Mouse (Mus musculus) cerebellum, adult 2 months (tissue): ENCODE measurements at regions not wholly inside any gene's neighbourhood (a gene's known extent, or its start where the extent isn't known, plus 50 kb on each side); places are given as distances from the start of the nearest gene placed in this dataset.
A peak's percentile ranks its signal among the peaks of the same experiment; 100 is the strongest.

Experiments
- DNase-seq, 2 experiments: peaks; one replicate each; pipeline ENCODE4 v3.0.0; 2021
- H3K27ac ChIP-seq: fragments of 200-500 bp; 2 replicates; pipeline ENCODE4 v1.5.1; 2012; ENCODE audit warnings: low read length, control low read depth, inconsistent platforms; ENCODE audit not compliant: insufficient read depth
- H3K27me3 ChIP-seq: fragments of 200-500 bp; 2 replicates; pipeline ENCODE4 v1.6.1; 2012; ENCODE audit warnings: inconsistent platforms, mild to moderate bottlenecking, low read length, moderate library complexity; ENCODE audit not compliant: control insufficient read depth, insufficient read depth
- H3K4me1 ChIP-seq: fragments of 200-500 bp; 2 replicates; pipeline ENCODE4 v1.6.1; 2011; ENCODE audit warnings: low read length; ENCODE audit not compliant: control insufficient read depth, insufficient read depth
- H3K4me3 ChIP-seq: fragments of 200-500 bp; replicated peaks from 2 replicates; pipeline ENCODE3; 2011; ENCODE audit warnings: mild to moderate bottlenecking, low read depth, low read length, control low read depth; ENCODE audit not compliant: insufficient read depth
- CTCF ChIP-seq: fragments of 200-500 bp; IDR thresholded peaks from 2 replicates; pipeline ENCODE4 v1.5.1; 2011; ENCODE audit warnings: low read depth, mild to moderate bottlenecking, control low read depth, low read length, moderate library complexity, borderline replicate concordance; ENCODE audit not compliant: insufficient read depth
- POLR2A ChIP-seq: fragments of 200-500 bp; IDR thresholded peaks from 2 replicates; pipeline ENCODE4 v1.6.1; 2011; ENCODE audit warnings: low read length, control low read depth, borderline replicate concordance; ENCODE audit not compliant: insufficient read depth
- WGBS: fragments of 180-500 bp; shearing (Covaris S2); methylation state at CpG from one replicate; pipeline ENCODE4 v1.1.7; 2018; 5-methylcytosine and 5-hydroxymethylcytosine counted together

- no peak for TF ChIP-seq POLR2A
- TF ChIP-seq CTCF = no peak
- Histone ChIP-seq H3K27me3 (no peaks in the 10 kb centered on the region), H3K4me1 (no peaks in the 10 kb centered on the region), H3K27ac (no peak overlapping the region), H3K4me3 (no peak overlapping the region)
- WGBS = 74% methylated on average over 11 of the region's 11 CpGs
- DNase-seq = no peak
Measured at GRCm38 (mm10) chr8:109399616-109400015, 94.2 kb upstream of the Pmfbp1 start.

- Histone ChIP-seq H3K4me3 (no peak overlapping the region), H3K27me3 (no peaks in the 10 kb centered on the region), H3K4me1 (no peaks in the 10 kb centered on the region), H3K27ac (no peak overlapping the region)
- 96% methylated on average over 5 of the region's 5 CpGs for WGBS
- no peak for TF ChIP-seq CTCF
- TF ChIP-seq POLR2A = no peak
- no peak for DNase-seq
Measured at GRCm38 (mm10) chr8:109400192-109400591, 93.6 kb upstream of the Pmfbp1 start.

- no peak overlapping the region for H3K4me3 ChIP-seq
- H3K27me3 ChIP-seq = no peaks in the 10 kb centered on the region
- no peaks in the 10 kb centered on the region for H3K4me1 ChIP-seq
- 57% methylated on average over 5 of the region's 5 CpGs for WGBS
- no peak for DNase-seq
- H3K27ac ChIP-seq = no peak overlapping the region
- TF ChIP-seq POLR2A (no peak), CTCF (no peak)
Measured at GRCm38 (mm10) chr8:109407913-109408312, 85.9 kb upstream of the Pmfbp1 start.

- DNase-seq = no peak
- TF ChIP-seq POLR2A (no peak), CTCF (no peak)
- WGBS = 75% methylated on average over 6 of the region's 6 CpGs
- Histone ChIP-seq H3K4me3 (no peak overlapping the region), H3K27me3 (no peaks in the 10 kb centered on the region), H3K27ac (no peak overlapping the region), H3K4me1 (no peaks in the 10 kb centered on the region)
Measured at GRCm38 (mm10) chr8:109410531-109410930, 83.3 kb upstream of the Pmfbp1 start.

GRCm38 (mm10) chr8:109413386-109413785 lies 80.4 kb upstream of the Pmfbp1 start:
- H3K27ac ChIP-seq = no peak overlapping the region
- no peak for DNase-seq
- H3K4me1 ChIP-seq = no peaks in the 10 kb centered on the region; the same call in 1 of the 2 replicates
- TF ChIP-seq CTCF (no peak), POLR2A (no peak)
- no peak overlapping the region for H3K4me3 ChIP-seq
- WGBS = 88% methylated on average over 5 of the region's 5 CpGs
- H3K27me3 ChIP-seq = no peaks in the 10 kb centered on the region

GRCm38 (mm10) chr8:109415315-109415714 lies 78.5 kb upstream of the Pmfbp1 start:
- no peak for DNase-seq
- Histone ChIP-seq H3K27me3 (no peaks in the 10 kb centered on the region), H3K4me3 (no peak overlapping the region), H3K27ac (no peak overlapping the region), H3K4me1 (no peaks in the 10 kb centered on the region; the same call in 1 of the 2 replicates)
- TF ChIP-seq CTCF = no peak
- TF ChIP-seq POLR2A = no peak
- WGBS = 83% methylated on average over 4 of the region's 4 CpGs

- DNase-seq = peak; percentile 14 to 44
- no peaks in the 10 kb centered on the region; the same call in 1 of the 2 replicates for H3K4me1 ChIP-seq
- TF ChIP-seq CTCF (no peak), POLR2A (no peak)
- no peak overlapping the region for H3K27ac ChIP-seq
- no peaks in the 10 kb centered on the region for H3K27me3 ChIP-seq
- 24% methylated on average over 11 of the region's 11 CpGs for WGBS
- H3K4me3 ChIP-seq = no peak overlapping the region
Measured at GRCm38 (mm10) chr8:109415906-109416305, 77.9 kb upstream of the Pmfbp1 start.

GRCm38 (mm10) chr8:109416327-109417100 lies 77.3 kb upstream of the Pmfbp1 start:
- Histone ChIP-seq H3K4me1 (no peaks in the 10 kb centered on the region; the same call in 1 of the 2 replicates), H3K27me3 (no peaks in the 10 kb centered on the region), H3K4me3 (no peak overlapping the region), H3K27ac (no peak overlapping the region)
- 25% methylated on average over 17 of the region's 17 CpGs for WGBS
- TF ChIP-seq CTCF = no peak
- no peak for TF ChIP-seq POLR2A
- no peak for DNase-seq
